Mouse (Mus musculus): Measurements from ENCODE around the gene Eme1.

Gene Eme1

DNA sequence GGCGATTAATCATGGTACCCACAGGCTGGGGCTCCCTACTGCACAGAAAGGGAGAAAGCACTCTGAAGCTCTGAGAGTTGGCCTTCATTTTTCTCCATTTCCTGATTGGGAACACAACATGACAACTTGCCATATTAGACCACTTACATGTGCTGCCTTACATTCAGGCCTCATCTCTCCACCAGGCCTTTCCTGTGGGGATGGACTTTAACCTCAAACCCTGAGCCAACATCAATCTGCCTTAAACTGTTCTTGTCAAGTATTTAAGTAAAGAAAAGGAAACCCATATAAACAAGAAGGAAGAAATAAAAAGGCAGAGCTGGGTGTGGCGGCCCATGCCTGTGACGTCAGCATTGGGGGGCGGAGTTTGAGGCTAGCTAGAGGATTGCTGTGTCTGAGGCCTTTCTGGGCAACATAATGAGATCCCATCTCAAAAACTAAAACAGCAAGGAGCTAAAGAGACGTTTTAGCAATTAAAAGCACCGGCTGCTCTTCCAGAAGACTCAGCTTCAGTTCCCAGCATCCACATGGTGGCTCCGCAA lies 57.4 kb downstream of the Eme1 start:
- DNase-seq: no peak

All from right cerebral cortex, postnatal 14 days (tissue).